In genomic region chr2:130350376-130350775, GRCm38 (mm10) we compare ENCODE assay signal across 25 mouse cellular contexts. TPM values are rescaled to one million over a fixed set of nuclear protein-coding genes. Genes with fewer than 3 reads are reported as not detected.
"Had no signal": no experiment of that assay in that cellular context is flagged by ENCODE, and none has a peak within 500 bp of the region (broad histone marks: within the 10 kb centered on the region; RNA-seq: fewer than 3 reads in every experiment).

No protein-coding gene starts in this region.

- ATAC-seq: midbrain, embryonic 16.5 days had no signal

- DNase-seq: lung, adult 18-20 months; lung, embryonic 14.5 days; lung, postnatal 10 days; lung, postnatal 4 days; midbrain, embryonic 14.5 days; retina, postnatal 1 day; right cerebral cortex, adult 18-20 months; right cerebral cortex, postnatal 25 days; right cerebral cortex, postnatal 4 days; thymus, adult 18-20 months; thymus, postnatal 14 days; thymus, postnatal 36 days had no signal

- H3K27me3 ChIP-seq: midbrain, embryonic 12.5 days; neural tube, embryonic 13.5 days; neural tube, embryonic 15.5 days had no signal

RNA-seq across cellular contexts. Expression of gene Gm28372, which starts 54.7 kb away (rescaled TPM):
- polyA plus RNA-seq: lung, embryonic 14.5 days; lung, embryonic 16.5 days; midbrain, embryonic 10.5 days; midbrain, embryonic 14.5 days; neural tube, embryonic 11.5 days; neural tube, embryonic 13.5 days; small intestine, adult 2 months; spleen, adult 2 months; stomach, embryonic 14.5 days; stomach, embryonic 16.5 days; thymus, postnatal 0 days had no signal

RNA-seq across cellular contexts. Expression of gene 1700020A23Rik, which starts 54.7 kb away (rescaled TPM):
- polyA plus RNA-seq: lung, embryonic 14.5 days; lung, embryonic 16.5 days; midbrain, embryonic 10.5 days; midbrain, embryonic 14.5 days; myocyte; neural tube, embryonic 11.5 days; neural tube, embryonic 13.5 days; small intestine, adult 2 months; spleen, adult 2 months; stomach, embryonic 14.5 days; stomach, embryonic 16.5 days; thymus, postnatal 0 days had no signal

RNA-seq across cellular contexts. Expression of gene Tmem239, which starts 55.9 kb away (rescaled TPM):
- polyA plus RNA-seq: lung, embryonic 14.5 days; lung, embryonic 16.5 days; midbrain, embryonic 12.5 days; midbrain, embryonic 14.5 days; midbrain, embryonic 16.5 days; myocyte; neural tube, embryonic 15.5 days; small intestine, adult 2 months; spleen, adult 2 months; stomach, embryonic 14.5 days; stomach, embryonic 16.5 days; thymus, postnatal 0 days had no signal
